Mouse (Mus musculus): ENCODE measurements around the gene Lce3e. TPM values are rescaled to one million over a fixed set of nuclear protein-coding genes. Genes with fewer than 3 reads are reported as not detected.

The Lce3e gene
- not detected in 2 replicates for polyA plus RNA-seq (2015; fragmentation: Nextera tagmentation; extraction: Ambion mirVana)

GRCm38 (mm10) chr3:92966761-92967160 is at the start of gene Lce3e:
TSS of gene Lce3e (plus strand) at chr3:92967061.
- WGBS, result 80% methylated on average over 2 of the region's 2 CpGs
- H3K27me3 ChIP-seq (replicated peaks; ENCODE audit: control insufficient read depth, insufficient read depth, low read length), result no peaks in the 10 kb centered on the region
- TF ChIP-seq CTCF (IDR thresholded peaks at IDR 0.05; ENCODE audit: low read depth), result no peak
- no peaks in the 10 kb centered on the region for H3K9me3 ChIP-seq (ENCODE audit: control insufficient read depth)
- no peak for ATAC-seq
- no peak within 1 kb of the TSS for H3K9ac ChIP-seq (ENCODE audit: low read depth, low read length)
- no peak within 1 kb of the TSS for H3K27ac ChIP-seq (ENCODE audit: low read depth, low read length)
- H3K36me3 ChIP-seq (ENCODE audit: control insufficient read depth, insufficient read depth), result no peaks in the 10 kb centered on the region
- H3K4me2 ChIP-seq (replicated peaks; ENCODE audit: low read depth), result no peak within 1 kb of the TSS
- H3K4me3 ChIP-seq (ENCODE audit: low read depth, low read length), result no peak within 1 kb of the TSS
- no peaks in the 10 kb centered on the region for H3K4me1 ChIP-seq (replicated peaks; ENCODE audit: control insufficient read depth, insufficient read depth, low read length)

GRCm38 (mm10) chr3:92920364-92920763 is 46.5 kb upstream of the Lce3e start:
- WGBS, result 50% methylated on average over 4 of the region's 4 CpGs
- Histone ChIP-seq H3K4me3 (ENCODE audit: low read depth, low read length) (no peak overlapping the region), H3K4me1 (replicated peaks; ENCODE audit: control insufficient read depth, insufficient read depth, low read length) (no peaks in the 10 kb centered on the region), H3K27me3 (replicated peaks; ENCODE audit: control insufficient read depth, insufficient read depth, low read length) (no peaks in the 10 kb centered on the region), H3K36me3 (ENCODE audit: control insufficient read depth, insufficient read depth) (no peaks in the 10 kb centered on the region), H3K9ac (ENCODE audit: low read depth, low read length) (no peak overlapping the region), H3K9me3 (ENCODE audit: control insufficient read depth) (no peaks in the 10 kb centered on the region), H3K27ac (ENCODE audit: low read depth, low read length) (no peak overlapping the region), H3K4me2 (replicated peaks; ENCODE audit: low read depth) (no peak overlapping the region)
- ATAC-seq, result no peak
- TF ChIP-seq CTCF (IDR thresholded peaks at IDR 0.05; ENCODE audit: low read depth), result peak; percentile 67

GRCm38 (mm10) chr3:92926130-92926529 is 40.7 kb upstream of the Lce3e start, which contains the start of gene Lce3a:
TSS of gene Lce3a (minus strand) at chr3:92926230.
- H3K27ac ChIP-seq (ENCODE audit: low read depth, low read length), result no peak within 1 kb of the TSS
- WGBS, result 62% methylated on average over 2 of the region's 2 CpGs
- H3K27me3 ChIP-seq (replicated peaks; ENCODE audit: control insufficient read depth, insufficient read depth, low read length), result no peaks in the 10 kb centered on the region
- no peak for ATAC-seq
- no peak within 1 kb of the TSS for H3K4me3 ChIP-seq (ENCODE audit: low read depth, low read length)
- no peaks in the 10 kb centered on the region for H3K36me3 ChIP-seq (ENCODE audit: control insufficient read depth, insufficient read depth)
- no peak for TF ChIP-seq CTCF (IDR thresholded peaks at IDR 0.05; ENCODE audit: low read depth)
- H3K4me2 ChIP-seq (replicated peaks; ENCODE audit: low read depth), result no peak within 1 kb of the TSS
- H3K9ac ChIP-seq (ENCODE audit: low read depth, low read length), result no peak within 1 kb of the TSS
- no peaks in the 10 kb centered on the region for H3K9me3 ChIP-seq (ENCODE audit: control insufficient read depth)
- no peaks in the 10 kb centered on the region for H3K4me1 ChIP-seq (replicated peaks; ENCODE audit: control insufficient read depth, insufficient read depth, low read length)

- Histone ChIP-seq H3K4me2 (replicated peaks; ENCODE audit: low read depth) (no peak within 1 kb of the TSS), H3K4me3 (ENCODE audit: low read depth, low read length) (no peak within 1 kb of the TSS), H3K9me3 (ENCODE audit: control insufficient read depth) (no peaks in the 10 kb centered on the region), H3K27ac (ENCODE audit: low read depth, low read length) (no peak within 1 kb of the TSS), H3K27me3 (replicated peaks; ENCODE audit: control insufficient read depth, insufficient read depth, low read length) (no peaks in the 10 kb centered on the region), H3K36me3 (ENCODE audit: control insufficient read depth, insufficient read depth) (no peaks in the 10 kb centered on the region), H3K4me1 (replicated peaks; ENCODE audit: control insufficient read depth, insufficient read depth, low read length) (no peaks in the 10 kb centered on the region), H3K9ac (ENCODE audit: low read depth, low read length) (no peak within 1 kb of the TSS)
- no peak for ATAC-seq
- 60% methylated on average over 2 of the region's 2 CpGs for WGBS
- no peak for TF ChIP-seq CTCF (IDR thresholded peaks at IDR 0.05; ENCODE audit: low read depth)
These were observed 34.2 kb upstream of the Lce3e start, which contains the start of gene Lce3b for GRCm38 (mm10) chr3:92932679-92933078. TSS of gene Lce3b (plus strand) at chr3:92932979.

GRCm38 (mm10) chr3:92944186-92944585 is 22.7 kb upstream of the Lce3e start, which contains the start of gene Lce3c:
TSS of gene Lce3c (plus strand) at chr3:92944486.
- H3K4me3 ChIP-seq (ENCODE audit: low read depth, low read length), result no peak within 1 kb of the TSS
- H3K4me2 ChIP-seq (replicated peaks; ENCODE audit: low read depth), result no peak within 1 kb of the TSS
- H3K9ac ChIP-seq (ENCODE audit: low read depth, low read length), result no peak within 1 kb of the TSS
- TF ChIP-seq CTCF (IDR thresholded peaks at IDR 0.05; ENCODE audit: low read depth), result no peak
- H3K9me3 ChIP-seq (ENCODE audit: control insufficient read depth), result no peaks in the 10 kb centered on the region
- 55% methylated on average over 1 of the region's 1 CpGs for WGBS
- ATAC-seq, result no peak
- no peaks in the 10 kb centered on the region for H3K4me1 ChIP-seq (replicated peaks; ENCODE audit: control insufficient read depth, insufficient read depth, low read length)
- H3K36me3 ChIP-seq (ENCODE audit: control insufficient read depth, insufficient read depth), result no peaks in the 10 kb centered on the region
- H3K27ac ChIP-seq (ENCODE audit: low read depth, low read length), result no peak within 1 kb of the TSS
- no peaks in the 10 kb centered on the region for H3K27me3 ChIP-seq (replicated peaks; ENCODE audit: control insufficient read depth, insufficient read depth, low read length)

- H3K36me3 ChIP-seq (ENCODE audit: control insufficient read depth, insufficient read depth), result no peaks in the 10 kb centered on the region
- 96% methylated on average over 1 of the region's 1 CpGs for WGBS
- no peak for ATAC-seq
These were observed 9.8 kb upstream of the Lce3e start, which contains the start of gene Lce3d for GRCm38 (mm10) chr3:92957090-92957489. TSS of gene Lce3d (plus strand) at chr3:92957390.

More at GRCm38 (mm10) chr3:92957090-92957489, 9.8 kb upstream of the Lce3e start, which contains the start of gene Lce3d:
- H3K4me1 ChIP-seq (replicated peaks; ENCODE audit: control insufficient read depth, insufficient read depth, low read length), result no peaks in the 10 kb centered on the region
- H3K4me3 ChIP-seq (ENCODE audit: low read depth, low read length), result no peak within 1 kb of the TSS
- TF ChIP-seq CTCF (IDR thresholded peaks at IDR 0.05; ENCODE audit: low read depth), result no peak
- no peak within 1 kb of the TSS for H3K27ac ChIP-seq (ENCODE audit: low read depth, low read length)
- H3K4me2 ChIP-seq (replicated peaks; ENCODE audit: low read depth), result no peak within 1 kb of the TSS
- no peak within 1 kb of the TSS for H3K9ac ChIP-seq (ENCODE audit: low read depth, low read length)
- H3K9me3 ChIP-seq (ENCODE audit: control insufficient read depth), result no peaks in the 10 kb centered on the region
- no peaks in the 10 kb centered on the region for H3K27me3 ChIP-seq (replicated peaks; ENCODE audit: control insufficient read depth, insufficient read depth, low read length)

Measured in intestine, postnatal 0 days (tissue).